Mouse (Mus musculus) C2C12 (cell line): ENCODE measurements at regions not wholly inside any gene's neighbourhood (a gene's known extent, or its start where the extent isn't known, plus 50 kb on each side); places are given as distances from the start of the nearest gene placed in this dataset.

Source experiments
- H3K27me3 ChIP-seq: one replicate; pipeline ENCODE4 v1.6.1; 2011; ENCODE audit not compliant: control insufficient read depth, insufficient read depth, insufficient read length
- H3K36me3 ChIP-seq: one replicate; pipeline ENCODE4 v1.6.1; 2011; ENCODE audit not compliant: control insufficient read depth, insufficient read depth
- H3K4me3 ChIP-seq: one replicate; pipeline ENCODE4 v1.5.1; 2011; ENCODE audit warnings: mild to moderate bottlenecking, control low read depth; ENCODE audit not compliant: poor library complexity, insufficient read depth, severe bottlenecking
- H3K79me2 ChIP-seq: one replicate; pipeline ENCODE4 v1.6.1; 2011; ENCODE audit not compliant: control insufficient read depth, insufficient read depth
- H3K79me3 ChIP-seq: one replicate; pipeline ENCODE4 v1.6.1; 2011; ENCODE audit warnings: low read depth, control low read depth
- H3ac ChIP-seq: one replicate; pipeline ENCODE3; 2011; ENCODE audit warnings: low read depth; ENCODE audit not compliant: control insufficient read depth, insufficient read length
- CEBPB ChIP-seq: IDR thresholded peaks from one replicate; pipeline ENCODE4 v1.6.1; 2011; ENCODE audit warnings: low read depth, mild to moderate bottlenecking, control low read depth, moderate library complexity
- CTCF ChIP-seq: IDR thresholded peaks from one replicate; pipeline ENCODE4 v1.5.1; 2011; ENCODE audit not compliant: control insufficient read depth, insufficient read depth, insufficient read length
- FOSL1 ChIP-seq: IDR thresholded peaks from one replicate; pipeline ENCODE4 v1.8.0; 2011; ENCODE audit warnings: mild to moderate bottlenecking, low read length; ENCODE audit not compliant: poor library complexity, insufficient read depth, severe bottlenecking
- MAX ChIP-seq: IDR thresholded peaks from one replicate; pipeline ENCODE4 v1.6.1; 2011; ENCODE audit warnings: mild to moderate bottlenecking, control low read depth
- MYOD1 ChIP-seq: IDR thresholded peaks from one replicate; pipeline ENCODE4 v1.6.1; 2011; ENCODE audit warnings: low read depth; ENCODE audit not compliant: control insufficient read depth, insufficient read length
- MYOG ChIP-seq: IDR thresholded peaks from one replicate; pipeline ENCODE4 v1.6.1; 2011; ENCODE audit not compliant: control insufficient read depth, insufficient read length; ENCODE audit errors: extremely low read depth
- USF1 ChIP-seq: IDR thresholded peaks from one replicate; pipeline ENCODE4 v1.6.1; 2011; ENCODE audit warnings: low read depth, mild to moderate bottlenecking, control low read depth, moderate library complexity

DNA sequence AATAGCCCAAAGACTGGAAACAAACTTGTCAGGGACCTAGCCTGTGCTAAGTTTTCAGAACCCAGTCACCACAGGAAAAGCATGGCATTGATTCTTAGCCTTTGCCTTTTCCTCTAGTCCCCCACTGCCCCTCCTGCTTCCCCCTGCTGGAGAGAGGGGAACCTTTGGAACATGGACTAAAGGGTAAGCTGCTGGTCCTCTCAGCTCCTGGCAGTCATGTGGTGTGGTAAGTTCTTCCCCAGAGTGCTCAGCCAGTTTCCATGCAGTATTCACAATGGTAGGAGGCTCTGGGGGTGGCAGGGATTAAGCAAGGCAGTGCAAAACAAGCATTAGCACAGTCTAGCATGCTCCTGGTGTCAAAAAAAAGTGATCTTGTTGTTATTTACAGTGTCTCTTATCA lies 470.3 kb downstream of the Bnc2 start:
- Histone ChIP-seq H3K27me3 (no peaks in the 10 kb centered on the region), H3K79me2 (no peaks in the 10 kb centered on the region), H3K36me3 (no peaks in the 10 kb centered on the region), H3ac (no peak overlapping the region), H3K79me3 (no peaks in the 10 kb centered on the region), H3K4me3 (no peak overlapping the region)
- TF ChIP-seq FOSL1 = no peak
- no peak for TF ChIP-seq CTCF
- TF ChIP-seq CEBPB = no peak
- no peak for TF ChIP-seq USF1
- TF ChIP-seq MYOG = no peak
- no peak for TF ChIP-seq MAX
- TF ChIP-seq MYOD1 = no peak

DNA sequence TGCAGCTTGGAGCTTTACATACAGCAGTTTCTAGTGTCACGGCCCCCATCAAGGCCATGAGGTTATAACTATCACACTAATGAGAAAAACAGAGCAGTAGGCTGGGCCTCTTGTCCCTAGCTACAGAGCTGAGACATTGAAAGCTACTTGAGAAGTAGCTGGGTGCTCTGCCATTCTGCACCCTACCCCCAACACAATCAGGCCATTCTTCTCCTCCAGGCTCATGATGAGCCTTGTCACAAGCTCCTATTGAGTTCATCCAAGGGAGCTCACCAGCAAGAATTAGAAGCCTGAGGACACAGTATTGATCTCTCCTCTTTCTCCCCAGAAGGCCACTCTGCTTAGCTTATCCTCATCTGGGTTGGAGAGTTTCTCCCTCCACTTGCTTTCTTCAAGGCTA lies 466.9 kb downstream of the Bnc2 start:
- Histone ChIP-seq H3K36me3 (no peaks in the 10 kb centered on the region), H3K79me3 (no peaks in the 10 kb centered on the region), H3K27me3 (no peaks in the 10 kb centered on the region), H3K4me3 (no peak overlapping the region), H3K79me2 (no peaks in the 10 kb centered on the region), H3ac (no peak overlapping the region)
- TF ChIP-seq MAX = no peak
- TF ChIP-seq CEBPB = no peak
- TF ChIP-seq MYOD1 = no peak
- no peak for TF ChIP-seq CTCF
- no peak for TF ChIP-seq FOSL1
- TF ChIP-seq MYOG = no peak
- no peak for TF ChIP-seq USF1

- Histone ChIP-seq H3K79me3 (no peaks in the 10 kb centered on the region), H3K36me3 (no peaks in the 10 kb centered on the region), H3K27me3 (no peaks in the 10 kb centered on the region), H3K79me2 (no peaks in the 10 kb centered on the region), H3K4me3 (no peak overlapping the region), H3ac (no peak overlapping the region)
- no peak for TF ChIP-seq MYOG
- TF ChIP-seq MYOD1 = no peak
- no peak for TF ChIP-seq USF1
- no peak for TF ChIP-seq CTCF
- no peak for TF ChIP-seq CEBPB
- no peak for TF ChIP-seq FOSL1
These were observed 465.5 kb downstream of the Bnc2 start for GRCm38 (mm10) chr4:84209538-84209937.

DNA sequence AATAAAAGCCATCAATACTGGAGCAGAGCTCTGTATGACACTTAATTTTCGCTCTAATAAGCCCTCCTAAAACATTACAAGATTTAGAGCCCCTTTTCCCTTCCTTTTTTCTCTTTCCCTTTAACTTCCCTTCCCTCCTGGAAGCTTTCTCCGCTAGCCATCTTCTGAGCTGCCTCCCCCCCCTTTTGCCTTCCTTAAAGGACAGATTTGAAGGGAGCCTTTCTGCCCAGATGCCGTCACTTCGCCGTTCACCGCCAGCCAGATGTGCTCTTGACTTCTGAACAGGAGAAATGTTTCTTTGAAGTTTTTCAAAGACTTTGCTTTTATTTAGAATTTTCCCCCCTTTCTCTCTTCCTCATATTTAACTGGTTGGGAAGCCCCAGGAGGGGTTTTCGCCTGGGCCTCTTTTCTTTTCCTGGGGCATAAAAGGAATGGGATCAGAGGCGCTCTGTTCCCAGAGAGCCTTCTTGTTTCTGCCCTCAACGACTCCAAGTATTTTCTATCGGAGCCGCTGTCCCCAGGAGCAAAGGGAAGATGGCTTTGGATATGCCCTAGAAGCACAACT lies 463.7 kb downstream of the Bnc2 start:
- no peaks in the 10 kb centered on the region for H3K79me2 ChIP-seq
- no peak for TF ChIP-seq FOSL1
- TF ChIP-seq MYOG = no peak
- no peak for TF ChIP-seq MYOD1
- no peak for TF ChIP-seq CTCF
- TF ChIP-seq CEBPB = no peak
- no peak for TF ChIP-seq MAX
- TF ChIP-seq USF1 = no peak
- no peak overlapping the region for H3ac ChIP-seq
- no peak overlapping the region for H3K4me3 ChIP-seq
- H3K36me3 ChIP-seq = no peaks in the 10 kb centered on the region
- no peaks in the 10 kb centered on the region for H3K27me3 ChIP-seq
- no peaks in the 10 kb centered on the region for H3K79me3 ChIP-seq

GRCm38 (mm10) chr4:84212004-84212403 lies 463.1 kb downstream of the Bnc2 start:
- Histone ChIP-seq H3K36me3 (no peaks in the 10 kb centered on the region), H3ac (no peak overlapping the region), H3K4me3 (no peak overlapping the region), H3K79me2 (no peaks in the 10 kb centered on the region), H3K79me3 (no peaks in the 10 kb centered on the region), H3K27me3 (no peaks in the 10 kb centered on the region)
- TF ChIP-seq CTCF = no peak
- TF ChIP-seq USF1 = no peak
- no peak for TF ChIP-seq MYOG
- no peak for TF ChIP-seq FOSL1
- no peak for TF ChIP-seq MYOD1
- no peak for TF ChIP-seq CEBPB
- TF ChIP-seq MAX = no peak

GRCm38 (mm10) chr4:84214523-84214922 lies 460.6 kb downstream of the Bnc2 start:
- H3K36me3 ChIP-seq = no peaks in the 10 kb centered on the region
- no peaks in the 10 kb centered on the region for H3K27me3 ChIP-seq
- H3K79me2 ChIP-seq = no peaks in the 10 kb centered on the region
- H3ac ChIP-seq = no peak overlapping the region
- TF ChIP-seq CEBPB (no peak), MYOG (no peak), CTCF (no peak), MYOD1 (no peak), FOSL1 (no peak), USF1 (no peak), MAX (no peak)
- no peak overlapping the region for H3K4me3 ChIP-seq
- H3K79me3 ChIP-seq = no peaks in the 10 kb centered on the region
